Mouse (Mus musculus) cerebellum, postnatal 10 days (tissue): Measurements from ENCODE around the gene Calcoco2.

Experiments
- DNase-seq, 2 experiments: peaks; one replicate each; pipeline ENCODE4 v3.0.0; 2021; ENCODE audit warnings: mixed read lengths in 2 of 2

Gene Calcoco2

DNA sequence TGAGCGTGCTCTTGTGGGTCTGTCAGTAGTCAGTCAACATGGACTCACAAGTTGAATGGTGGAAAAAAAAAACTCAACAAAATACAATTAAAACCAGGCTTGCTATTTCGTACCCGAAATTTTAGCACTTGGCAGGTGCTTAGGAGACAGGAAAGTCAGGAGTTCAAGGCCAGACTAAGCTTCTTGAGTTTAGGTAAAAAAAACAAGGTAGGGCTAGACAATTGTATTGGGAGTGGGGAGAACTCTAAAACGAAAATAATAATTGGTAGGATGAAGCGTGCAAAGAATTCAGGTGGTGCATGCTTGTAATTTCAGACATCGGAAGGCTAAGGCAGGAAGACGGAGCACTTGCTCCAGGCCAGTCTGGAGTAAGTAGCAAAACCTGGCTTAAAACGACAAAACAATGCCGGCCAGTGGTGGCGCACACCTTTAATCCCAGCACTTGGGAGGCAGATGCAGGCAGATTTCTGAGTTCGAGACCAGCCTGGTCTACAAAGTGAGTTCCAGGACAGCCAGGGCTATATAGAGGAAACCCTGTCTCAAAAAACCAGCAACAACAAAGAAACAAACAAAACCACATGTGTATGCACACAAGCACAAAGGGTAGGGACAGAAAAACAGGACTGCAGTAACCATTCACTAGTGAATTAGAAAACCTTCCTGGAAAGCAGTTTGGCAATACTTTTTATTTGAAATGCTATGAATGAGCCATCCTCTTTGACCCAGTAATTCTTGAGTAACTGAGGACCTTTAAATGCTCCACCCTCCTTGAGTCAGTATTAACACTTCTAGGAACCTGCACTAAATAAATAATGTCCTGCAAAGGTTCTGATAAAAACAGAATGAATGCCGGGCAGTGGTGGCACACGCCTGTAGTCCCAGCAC, 35.3 kb downstream of the Calcoco2 start:
- no peak for DNase-seq

DNA sequence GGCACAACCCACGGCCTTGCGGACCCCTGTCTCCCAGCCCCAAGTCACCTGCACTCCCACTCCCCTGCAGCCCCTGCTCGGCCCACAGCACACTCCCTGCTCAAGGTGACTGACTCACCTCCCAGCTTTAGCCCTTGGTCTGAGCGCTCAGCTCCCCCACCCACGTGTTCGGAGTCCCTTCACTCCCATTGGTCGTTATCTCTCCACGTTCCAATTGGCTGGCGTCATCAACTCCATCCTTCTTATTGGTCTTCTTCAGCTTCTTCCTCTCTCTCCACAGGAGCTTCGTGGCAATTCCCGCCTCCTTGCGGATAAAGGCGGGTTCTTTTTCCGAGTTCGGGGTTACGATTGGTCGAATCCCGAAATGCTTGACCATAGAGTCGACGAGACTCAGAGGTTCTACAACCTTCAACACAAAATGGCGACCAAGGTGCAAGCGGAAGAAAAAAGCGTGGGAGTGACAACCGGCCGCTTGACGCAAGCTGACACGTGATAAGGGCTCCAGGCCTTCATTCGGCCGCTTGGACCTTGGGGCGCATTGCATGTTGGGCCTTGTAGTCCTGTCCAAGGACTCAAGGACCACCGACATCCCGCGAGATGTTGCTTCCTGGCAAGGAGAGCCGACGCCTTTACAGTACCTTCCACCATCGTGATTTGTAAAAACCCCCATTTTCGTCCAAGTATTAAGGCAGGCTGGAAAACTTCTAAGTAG, 36.1 kb downstream of the Calcoco2 start, which contains the start of gene Atp5g1:
TSS of gene Atp5g1 (minus strand) at position 162 of the 712 bp plus-strand sequence.
- DNase-seq = peak; percentile 97 to 98

DNA sequence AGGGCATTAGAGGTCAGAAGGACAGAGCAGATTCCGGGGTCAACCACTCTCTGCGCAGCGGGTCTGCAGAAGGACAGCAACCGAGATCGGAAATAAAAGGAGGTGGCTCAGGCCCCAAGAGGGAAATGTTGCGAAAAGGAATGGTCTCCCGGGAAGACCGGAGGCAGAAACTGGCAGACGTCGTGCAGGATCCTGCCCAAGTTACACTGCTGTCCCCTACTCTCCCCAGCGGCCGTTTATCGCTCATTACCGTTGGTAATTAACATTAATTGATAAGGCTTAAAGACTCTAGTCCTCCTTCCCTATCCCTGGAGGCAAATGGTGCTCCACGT, 36.6 kb downstream of the Calcoco2 start:
- DNase-seq = no peak

DNA sequence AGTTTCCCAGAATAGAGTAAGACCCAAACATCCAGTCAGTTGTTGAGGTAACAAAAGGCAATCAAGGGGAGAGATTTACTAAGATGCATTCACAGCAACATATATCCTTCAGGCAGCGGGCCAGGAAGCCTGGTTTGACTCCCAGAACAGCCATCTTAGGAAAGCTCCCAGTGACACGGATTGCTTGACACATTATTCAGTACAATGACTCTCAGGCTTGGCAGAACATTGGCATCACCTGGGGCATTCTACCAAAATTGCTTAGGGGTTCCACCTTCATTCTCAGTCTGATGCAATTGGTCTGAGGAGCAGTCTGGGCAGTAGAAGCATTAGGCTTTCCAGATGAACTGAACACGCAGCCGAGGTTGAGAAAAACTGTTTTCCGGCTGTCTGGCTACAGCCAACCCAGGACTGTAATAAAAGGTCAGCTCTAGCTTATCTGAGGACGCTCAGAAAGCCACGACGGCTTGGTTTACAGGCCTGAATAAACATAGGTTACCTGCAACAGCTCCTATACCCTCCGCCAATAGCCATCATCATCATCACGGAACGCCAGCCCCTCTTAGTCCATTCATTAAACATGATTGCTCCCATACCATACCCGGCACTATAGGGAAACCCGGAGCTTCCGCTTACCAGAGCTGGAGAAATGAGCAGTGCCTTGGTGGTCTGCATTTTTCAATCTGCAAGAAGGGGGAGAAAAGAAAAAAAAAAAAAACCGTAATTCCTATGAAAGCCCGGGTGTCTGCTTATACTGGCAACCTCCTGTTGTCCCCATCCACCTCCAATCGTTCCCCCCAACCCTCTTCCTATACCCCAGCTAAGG, 37.2 kb downstream of the Calcoco2 start:
- DNase-seq = peak; percentile 56 to 70

DNA sequence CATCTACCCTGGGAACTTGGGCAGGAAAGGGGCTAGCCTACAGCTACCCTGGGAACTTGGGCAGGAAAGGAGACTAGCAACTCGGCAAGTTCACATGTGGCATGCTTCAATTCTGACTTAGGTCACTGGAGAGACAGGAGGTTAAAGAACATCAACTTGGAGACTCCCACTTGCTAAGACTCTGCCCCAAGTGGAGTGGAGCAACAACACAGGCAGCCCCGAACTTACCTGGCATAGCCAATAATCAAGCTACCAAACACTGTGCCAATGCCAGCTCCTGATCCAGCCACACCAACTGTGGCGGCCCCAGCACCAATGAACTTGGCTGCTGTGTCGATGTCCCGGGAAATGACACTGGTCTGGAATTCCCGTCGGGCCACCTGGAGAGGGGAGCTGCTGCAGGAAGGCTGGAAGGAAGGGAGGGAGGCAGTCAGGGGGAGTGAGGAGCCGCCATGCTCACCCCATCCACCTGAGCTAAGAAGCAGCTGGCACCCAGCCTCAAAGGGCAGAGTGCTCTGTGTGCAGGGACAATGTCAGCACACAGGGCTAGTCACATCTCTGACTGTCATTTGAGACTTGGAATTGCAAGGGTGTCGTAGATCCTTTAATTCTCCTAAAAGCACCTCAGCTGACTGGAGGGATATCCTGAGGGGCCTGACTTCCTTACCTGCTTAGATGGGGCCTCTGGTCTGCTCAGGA, 38.3 kb downstream of the Calcoco2 start:
- peak in 1 of 2 experiments; percentile 24 for DNase-seq

DNA sequence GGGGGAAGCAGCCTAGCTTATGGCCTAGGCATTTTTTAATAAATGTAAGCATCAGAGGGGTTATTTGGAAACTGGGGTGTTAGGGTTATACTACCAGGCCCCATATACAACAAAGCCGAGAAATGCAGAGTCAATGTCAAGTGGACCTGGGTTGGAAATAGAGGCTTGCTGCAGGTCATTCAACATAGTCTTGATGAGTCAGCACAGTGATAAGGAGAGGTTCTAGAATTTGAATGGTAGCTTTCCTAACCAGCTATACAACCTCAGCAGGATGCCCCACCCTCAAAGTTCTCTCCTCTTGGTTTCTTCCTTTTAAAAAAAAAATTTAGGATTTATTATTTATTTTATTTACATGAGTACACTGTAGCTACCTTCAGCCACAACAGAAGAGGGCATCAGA, 40.8 kb downstream of the Calcoco2 start:
- DNase-seq = no peak

DNA sequence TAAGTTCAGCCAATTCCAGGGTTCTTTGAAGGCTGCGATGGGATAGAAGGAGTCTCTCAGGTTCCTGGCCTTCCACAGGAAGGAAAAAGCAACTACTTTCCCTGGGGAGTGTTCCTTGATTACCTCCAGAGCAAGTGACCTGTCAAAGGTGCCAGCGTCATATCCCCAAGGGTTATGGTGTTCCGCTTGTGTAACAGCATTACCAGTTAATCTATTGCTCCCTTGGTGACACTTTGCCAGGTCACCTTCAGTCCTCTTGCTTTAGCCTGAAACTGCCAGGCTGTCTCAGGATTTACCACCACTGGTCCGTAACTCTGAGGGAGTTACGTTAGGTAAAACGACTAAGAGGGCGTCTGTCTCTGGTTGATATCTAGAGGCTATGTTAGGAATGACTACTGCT, 41.4 kb downstream of the Calcoco2 start:
- DNase-seq = no peak

DNA sequence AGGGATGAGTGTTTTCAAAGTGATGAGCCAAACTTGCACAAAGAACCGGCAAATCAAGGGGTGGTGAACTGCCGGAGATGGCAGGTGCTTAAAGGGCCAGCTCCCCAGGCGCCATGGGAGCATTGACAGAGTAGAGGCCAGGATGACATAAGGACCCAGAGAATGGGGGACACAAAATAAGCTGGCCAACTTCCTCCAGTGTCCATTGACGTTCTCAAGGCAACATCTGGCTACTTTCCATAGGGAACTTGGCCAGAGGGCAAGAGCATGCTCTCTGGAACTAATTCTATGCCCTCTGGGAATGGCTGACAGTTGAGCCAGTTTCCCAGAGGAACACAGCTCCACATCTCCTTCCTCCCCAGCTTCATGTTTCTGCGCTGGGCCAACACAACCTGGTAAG, 43.5 kb downstream of the Calcoco2 start:
- peak in 1 of 2 experiments; percentile 43 for DNase-seq

DNA sequence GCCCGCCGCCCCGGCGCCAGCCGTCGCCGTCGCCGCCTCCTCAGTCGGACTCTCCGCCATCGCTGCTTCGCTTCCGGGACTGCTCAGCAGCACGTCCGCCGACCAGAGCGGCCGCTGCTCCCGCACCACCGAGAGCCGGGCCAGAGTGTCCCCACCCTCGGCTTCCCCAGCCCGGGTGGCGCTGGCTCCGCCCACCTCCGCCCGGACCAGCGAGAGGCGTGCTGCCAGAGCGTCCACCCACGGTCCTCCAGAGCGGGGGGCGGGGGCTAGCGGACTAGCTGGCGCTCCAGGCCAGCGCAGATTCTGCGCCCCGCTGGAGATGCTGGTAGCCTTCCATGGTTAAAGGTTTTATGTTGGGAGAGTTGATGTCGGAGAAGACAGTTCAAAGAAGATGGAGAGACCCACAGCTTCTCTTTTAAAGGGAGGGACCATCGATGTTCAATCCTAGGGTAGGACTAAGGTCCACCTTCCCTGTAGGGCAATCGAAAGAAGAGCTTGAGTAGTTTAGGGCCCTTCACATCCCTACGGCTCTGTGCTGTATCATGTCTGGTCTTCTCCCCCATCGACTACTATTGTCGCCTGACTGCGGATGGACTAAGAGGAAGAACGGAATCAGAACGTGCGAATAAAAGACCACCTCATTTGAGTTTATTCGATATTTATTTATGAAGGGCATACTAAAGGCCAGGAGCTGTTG, 46.4 kb downstream of the Calcoco2 start, which contains the start of gene Ube2z:
TSS of gene Ube2z (minus strand) at position 174 of the 697 bp plus-strand sequence.
- DNase-seq = peak; percentile 100

DNA sequence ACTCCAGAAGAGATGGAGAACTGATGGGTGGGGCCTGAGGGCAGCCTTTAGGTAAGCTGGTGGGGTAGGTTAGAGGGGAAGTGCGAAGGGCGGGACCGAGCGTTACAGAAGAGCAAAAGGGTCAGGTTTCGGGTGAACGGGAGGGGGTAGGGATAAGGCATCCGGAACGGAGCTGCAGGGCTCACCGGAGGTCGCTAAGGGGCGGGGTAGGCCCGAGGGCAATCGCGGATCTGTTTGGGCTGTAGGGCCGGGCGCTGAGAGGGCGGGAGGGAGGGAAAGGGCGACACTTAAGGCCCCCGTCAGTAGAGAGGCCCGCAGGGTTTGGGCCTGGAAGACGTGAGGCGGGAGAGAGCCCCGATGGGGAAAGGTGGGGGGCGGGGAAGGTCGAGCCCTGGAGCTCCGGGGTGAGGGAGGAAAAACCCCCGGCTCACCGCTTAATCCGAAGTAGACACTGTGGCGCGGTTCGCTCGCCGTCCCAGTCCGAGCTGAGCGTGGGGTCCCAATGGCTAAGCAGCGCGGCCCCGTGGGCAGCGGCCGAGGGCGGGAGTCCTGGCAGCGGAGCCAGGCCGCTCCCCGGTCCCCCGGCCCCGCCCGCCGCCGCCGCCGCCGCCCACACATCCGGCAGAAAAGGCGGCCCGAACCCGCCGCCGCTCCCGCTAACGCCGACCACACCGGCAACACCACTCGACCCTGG, 47.1 kb downstream of the Calcoco2 start:
- no peak for DNase-seq

DNA sequence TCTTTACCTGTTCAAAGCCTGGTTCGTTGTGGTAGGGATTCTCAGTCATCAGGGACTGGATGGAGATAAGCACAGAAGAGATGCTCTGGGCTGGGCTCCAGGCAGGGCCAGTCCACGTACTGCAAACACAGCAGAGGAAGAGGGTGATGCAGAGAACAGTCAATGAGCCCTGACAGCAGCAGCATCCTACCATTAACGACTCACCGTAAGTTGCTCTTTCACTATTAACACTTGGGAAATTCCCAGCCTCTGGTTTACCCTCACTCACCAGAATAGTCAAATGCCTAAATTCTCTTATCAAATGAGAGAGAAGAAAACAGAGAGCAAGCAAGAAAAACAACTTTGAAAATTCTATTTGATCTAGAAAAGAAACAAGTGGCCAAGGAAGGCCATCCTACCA, 53.5 kb downstream of the Calcoco2 start:
- DNase-seq = no peak

DNA sequence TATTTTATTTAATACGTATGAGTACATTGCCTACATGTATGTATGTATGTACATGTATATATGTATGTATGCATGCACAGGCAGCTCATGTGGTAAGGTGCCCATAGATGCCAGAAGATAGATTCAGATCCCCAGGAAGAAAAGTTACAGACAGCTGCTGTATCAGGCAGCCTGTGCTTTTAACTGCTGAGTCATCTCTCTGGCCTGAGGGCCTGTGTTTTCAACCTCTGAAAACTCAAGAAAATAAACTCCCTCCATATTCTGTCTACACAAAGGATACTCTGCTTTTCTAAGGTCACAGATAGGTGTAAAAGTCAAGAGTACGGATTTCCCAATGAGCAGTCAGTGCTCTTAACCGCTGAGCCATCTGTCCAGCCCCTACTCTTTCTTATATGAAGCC, 60.9 kb downstream of the Calcoco2 start:
- DNase-seq = no peak

DNA sequence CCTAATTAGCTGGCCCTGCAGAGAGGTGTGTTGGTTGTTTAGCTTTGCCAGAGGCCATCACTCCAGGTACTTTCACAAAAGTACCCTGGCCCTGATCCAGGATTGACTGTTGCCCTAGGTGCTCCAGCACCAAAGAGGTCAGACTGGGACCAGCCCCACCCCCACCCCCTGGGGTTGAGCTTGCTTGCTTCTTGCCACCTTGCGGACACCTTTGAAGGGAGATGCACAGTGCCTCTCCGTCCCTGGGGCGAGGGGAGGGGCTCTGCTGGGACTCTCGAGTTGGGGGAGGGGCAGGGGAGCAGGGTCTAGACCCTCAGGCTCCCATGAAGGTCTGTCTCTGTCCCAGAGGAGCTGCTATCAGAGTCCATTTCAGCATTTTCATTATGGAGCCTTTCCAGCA, 61.8 kb downstream of the Calcoco2 start:
- peak in 1 of 2 experiments; percentile 22 for DNase-seq
